Mouse (Mus musculus) yolk sac, embryonic 10.5 days (tissue): ENCODE data around the gene Nup188.

Experiments
- DNase-seq: peaks from one replicate; pipeline ENCODE4 v3.0.0-alpha.2; 2017; ENCODE audit warnings: low spot score

Nup188 gene

GRCm38 (mm10) chr2:30351149-30351548 is 65.0 kb downstream of the Nup188 start:
- peak; percentile 15 for DNase-seq

- no peak for DNase-seq
Measured at GRCm38 (mm10) chr2:30355861-30356260, 69.7 kb downstream of the Nup188 start.

- no peak for DNase-seq
Measured at GRCm38 (mm10) chr2:30356266-30356665, 70.1 kb downstream of the Nup188 start.

GRCm38 (mm10) chr2:30356906-30357305 is 70.7 kb downstream of the Nup188 start:
- DNase-seq, result no peak

- DNase-seq, result no peak
Measured at GRCm38 (mm10) chr2:30357552-30358510, 71.6 kb downstream of the Nup188 start.

DNA sequence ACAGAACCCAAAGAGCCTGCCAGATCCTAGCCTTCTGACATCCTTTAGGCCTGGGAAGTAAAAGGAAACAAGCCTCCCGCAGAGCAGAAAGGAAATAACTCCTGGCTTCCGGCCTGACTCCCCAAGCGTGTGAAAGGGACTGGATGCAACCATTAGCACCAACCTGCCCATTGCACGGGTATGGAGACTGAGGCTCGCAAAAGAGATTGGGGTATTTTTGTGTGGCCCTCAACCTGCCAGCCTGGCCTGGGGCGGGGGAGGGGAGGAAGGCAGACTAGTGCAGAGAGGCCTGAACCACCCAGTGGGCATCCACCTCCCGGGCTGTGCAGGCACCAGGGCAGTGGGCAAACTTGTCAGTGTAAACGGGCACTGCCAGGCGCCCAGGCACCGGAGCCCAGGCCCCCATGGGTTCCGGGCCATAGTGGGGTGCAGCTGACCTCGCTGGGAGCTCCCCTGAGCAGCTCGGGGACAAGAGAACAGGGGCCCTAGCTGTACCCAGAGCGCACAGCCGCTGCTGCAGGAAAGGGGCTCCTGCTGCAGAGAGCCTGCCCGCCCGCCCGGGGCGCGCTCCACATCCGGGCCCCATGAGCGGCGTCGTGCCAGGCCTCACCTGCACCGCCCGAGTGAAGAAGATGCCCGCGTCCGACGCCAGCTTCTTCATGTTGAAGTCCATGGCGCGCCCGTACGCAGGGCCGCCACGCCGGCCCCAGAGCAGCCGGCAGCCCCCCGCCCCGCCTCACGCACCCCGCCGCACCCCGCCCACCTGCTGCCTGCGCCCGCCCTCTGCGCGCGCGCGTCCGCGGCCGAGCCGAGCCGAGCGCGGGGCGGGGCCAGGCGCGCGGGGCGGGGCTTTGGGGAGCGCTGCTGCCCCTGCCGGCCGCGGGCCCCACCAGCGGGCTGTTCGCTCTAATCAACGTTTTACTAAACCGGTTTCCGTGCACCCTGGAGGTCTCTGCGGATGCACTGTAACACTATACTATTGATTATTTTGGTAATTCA is 72.6 kb downstream of the Nup188 start, which contains the start of gene Sh3glb2:
TSS of gene Sh3glb2 (minus strand) at position 805 of the 999 bp plus-strand sequence.
- DNase-seq, result peak; percentile 78

- DNase-seq, result no peak
Measured at GRCm38 (mm10) chr2:30360626-30361025, 74.4 kb downstream of the Nup188 start.

- no peak for DNase-seq
Measured at GRCm38 (mm10) chr2:30362865-30363264, 76.7 kb downstream of the Nup188 start.

DNA sequence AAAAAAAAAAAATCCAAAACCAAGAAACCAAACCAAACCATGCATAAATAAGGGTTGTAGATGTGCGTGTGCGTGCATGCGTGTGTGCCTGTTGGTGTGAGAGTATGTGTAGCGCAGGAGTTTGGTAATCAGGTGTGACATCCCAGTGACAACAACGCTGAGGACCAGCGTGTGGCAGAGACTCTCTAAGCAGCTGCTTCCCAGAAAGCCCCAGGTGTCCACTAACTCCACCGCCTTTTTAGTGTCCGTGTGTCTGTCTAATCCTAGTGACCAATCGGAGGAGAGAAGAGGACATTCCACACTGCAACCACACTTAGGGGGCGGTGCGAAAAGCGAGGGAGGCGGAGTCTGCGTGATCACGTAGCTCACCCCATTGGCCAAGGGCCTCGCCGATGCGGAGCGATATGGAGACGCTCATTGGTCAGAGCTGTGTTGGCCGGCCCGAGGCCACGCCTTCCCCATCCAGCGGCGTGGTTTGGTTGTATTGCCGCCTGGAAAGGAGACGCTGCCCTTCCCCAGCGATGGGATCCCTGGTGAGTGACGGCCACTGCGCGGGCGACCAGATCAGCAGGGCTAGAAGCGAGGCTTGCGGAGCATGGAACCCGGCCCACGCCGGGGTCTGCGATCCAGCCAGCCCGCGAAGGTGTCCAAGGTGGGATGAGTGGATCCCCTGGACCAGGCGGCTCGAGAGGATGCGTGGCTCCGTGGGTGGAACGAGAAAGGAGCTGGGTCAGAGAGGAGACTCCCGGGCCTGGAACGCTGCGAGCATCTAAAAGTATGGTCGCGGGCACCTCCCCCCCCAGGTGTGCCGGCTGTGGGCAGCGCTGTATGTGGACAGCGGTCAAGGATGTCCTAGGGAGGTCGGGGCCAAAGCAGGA is 77.8 kb downstream of the Nup188 start, which contains the start of gene Miga2:
TSS of gene Miga2 (plus strand) at position 461 of the 878 bp plus-strand sequence.
- DNase-seq, result peak; percentile 100

- DNase-seq, result no peak
Measured at GRCm38 (mm10) chr2:30365281-30366069, 79.3 kb downstream of the Nup188 start.

GRCm38 (mm10) chr2:30366203-30366602 is 80.0 kb downstream of the Nup188 start:
- DNase-seq, result no peak

GRCm38 (mm10) chr2:30371544-30371943 is 85.3 kb downstream of the Nup188 start:
- DNase-seq, result no peak

DNA sequence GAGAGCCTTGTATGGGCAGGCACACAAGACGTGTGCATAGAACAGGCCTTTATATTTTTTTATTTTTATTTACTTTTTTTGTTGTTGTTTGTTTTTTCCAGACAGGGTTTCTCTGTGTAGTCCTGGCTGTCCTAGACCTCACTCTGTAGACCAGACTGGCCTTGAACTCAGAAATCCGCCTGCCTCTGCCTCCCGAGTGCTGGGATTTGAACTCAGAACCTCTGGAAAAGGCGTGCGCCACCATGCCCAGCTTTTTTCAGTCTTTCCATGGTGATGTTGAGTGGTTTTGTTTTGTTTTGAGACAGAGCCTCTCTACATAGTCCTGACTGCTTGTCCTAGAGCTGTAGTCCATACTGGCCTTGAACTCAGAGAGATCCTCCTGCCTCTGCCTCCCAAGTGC is 86.5 kb downstream of the Nup188 start:
- no peak for DNase-seq

- DNase-seq, result no peak
Measured at GRCm38 (mm10) chr2:30375893-30376292, 89.7 kb downstream of the Nup188 start.

- no peak for DNase-seq
Measured at GRCm38 (mm10) chr2:30377721-30378120, 91.5 kb downstream of the Nup188 start.

DNA sequence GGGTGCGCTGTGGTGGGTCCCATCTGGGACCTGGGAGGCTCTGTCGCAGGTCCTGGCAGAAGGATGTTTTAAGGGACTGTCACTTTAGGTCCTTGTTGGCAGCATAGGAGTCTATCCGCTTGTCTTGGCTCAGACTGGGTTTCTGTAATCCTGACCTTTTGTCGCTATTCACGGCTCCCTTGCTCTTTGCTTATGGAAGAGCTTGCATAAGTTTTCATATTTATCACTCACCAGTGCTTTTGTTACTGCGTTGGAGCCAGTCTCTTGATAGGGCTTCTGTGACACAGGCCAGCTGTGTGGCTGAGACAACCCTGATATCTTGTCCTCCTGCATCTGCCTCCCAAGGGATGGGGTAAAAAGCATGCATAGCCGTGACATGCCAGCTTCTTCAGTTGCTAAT is 93.1 kb downstream of the Nup188 start:
- DNase-seq, result no peak

- no peak for DNase-seq
Measured at GRCm38 (mm10) chr2:30380564-30381376, 94.6 kb downstream of the Nup188 start.

- DNase-seq, result no peak
Measured at GRCm38 (mm10) chr2:30381377-30381725, 95.2 kb downstream of the Nup188 start.

DNA sequence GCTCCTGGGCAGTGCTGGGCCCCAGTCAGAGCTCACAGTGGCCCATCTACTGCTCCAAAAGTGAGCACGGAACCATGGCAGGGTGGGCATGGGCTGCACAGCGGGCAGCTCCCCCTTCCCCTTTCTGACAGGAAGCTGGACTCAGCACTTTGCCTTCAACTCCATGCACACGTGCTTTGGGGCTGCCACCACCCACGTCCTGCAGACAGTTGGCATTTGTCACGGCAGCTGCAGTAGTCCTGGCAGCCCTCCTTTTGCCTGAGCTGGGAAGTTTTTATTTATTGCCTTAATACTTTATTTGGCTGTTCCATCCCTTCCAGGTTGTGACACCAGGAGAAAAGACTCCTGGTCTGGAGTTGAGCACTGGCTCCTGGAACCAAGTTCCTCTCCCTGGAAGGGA is 98.6 kb downstream of the Nup188 start:
- DNase-seq, result no peak

GRCm38 (mm10) chr2:30385591-30385990 is 99.4 kb downstream of the Nup188 start:
- no peak for DNase-seq
